Mouse (Mus musculus) thymus, postnatal 25 days (tissue): ENCODE data around the gene Nr1h2.

ENCODE experiments used
- DNase-seq: peaks from one replicate; pipeline ENCODE4 v3.0.0; 2022

The Nr1h2 gene

GRCm38 (mm10) chr7:44525126-44525832, 28.5 kb downstream of the Nr1h2 start:
- no peak for DNase-seq

DNA sequence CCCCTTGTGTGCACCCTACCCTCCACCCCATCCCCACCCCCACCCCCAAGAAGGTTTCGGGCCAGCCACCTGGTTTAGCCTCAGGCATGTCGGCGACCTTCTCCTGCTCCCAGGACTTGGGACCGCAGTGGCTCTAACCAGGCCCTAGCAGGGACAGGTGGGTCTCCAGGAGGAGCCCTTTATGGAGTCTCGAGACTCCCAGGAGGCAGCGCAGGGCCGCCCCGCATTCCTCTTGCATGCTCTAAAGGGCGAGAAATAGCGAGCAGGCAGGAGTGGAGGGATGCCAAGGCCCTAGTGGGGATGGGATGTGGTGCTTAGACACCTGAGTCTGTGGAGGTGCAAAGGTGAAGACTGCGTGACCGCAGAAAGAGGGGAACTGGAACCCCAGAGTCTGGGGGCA, 29.2 kb downstream of the Nr1h2 start, which contains the start of gene Mybpc2:
Mybpc2 (minus strand) TSS at position 155 of the 400 bp plus-strand sequence.
- no peak for DNase-seq

- no peak for DNase-seq
Measured at GRCm38 (mm10) chr7:44523056-44523455, 30.7 kb downstream of the Nr1h2 start.

GRCm38 (mm10) chr7:44521710-44522109, 32.0 kb downstream of the Nr1h2 start:
- DNase-seq = peak; percentile 81

GRCm38 (mm10) chr7:44520990-44521389, 32.8 kb downstream of the Nr1h2 start:
- DNase-seq = no peak

GRCm38 (mm10) chr7:44519240-44519913, 34.4 kb downstream of the Nr1h2 start:
- no peak for DNase-seq

DNA sequence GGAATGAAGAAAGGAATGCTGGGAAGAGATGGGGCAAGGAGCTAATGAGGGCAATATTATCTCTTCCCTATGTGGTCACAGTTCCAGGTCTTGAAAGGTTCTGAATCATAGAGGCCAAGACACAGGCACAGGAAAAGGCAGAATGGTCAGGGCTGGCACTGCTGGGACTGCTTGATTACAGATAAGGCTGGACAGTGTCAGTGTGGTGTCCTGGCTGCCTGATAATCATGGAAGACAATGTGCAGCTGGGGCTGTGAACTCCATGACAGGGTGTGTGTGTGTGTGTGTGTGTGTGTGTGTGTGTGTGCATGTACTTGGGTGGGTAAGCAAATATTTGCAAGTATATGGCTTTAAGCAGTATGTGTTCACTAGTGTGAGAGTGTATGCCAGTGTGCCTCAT, 46.3 kb downstream of the Nr1h2 start:
- no peak for DNase-seq

DNA sequence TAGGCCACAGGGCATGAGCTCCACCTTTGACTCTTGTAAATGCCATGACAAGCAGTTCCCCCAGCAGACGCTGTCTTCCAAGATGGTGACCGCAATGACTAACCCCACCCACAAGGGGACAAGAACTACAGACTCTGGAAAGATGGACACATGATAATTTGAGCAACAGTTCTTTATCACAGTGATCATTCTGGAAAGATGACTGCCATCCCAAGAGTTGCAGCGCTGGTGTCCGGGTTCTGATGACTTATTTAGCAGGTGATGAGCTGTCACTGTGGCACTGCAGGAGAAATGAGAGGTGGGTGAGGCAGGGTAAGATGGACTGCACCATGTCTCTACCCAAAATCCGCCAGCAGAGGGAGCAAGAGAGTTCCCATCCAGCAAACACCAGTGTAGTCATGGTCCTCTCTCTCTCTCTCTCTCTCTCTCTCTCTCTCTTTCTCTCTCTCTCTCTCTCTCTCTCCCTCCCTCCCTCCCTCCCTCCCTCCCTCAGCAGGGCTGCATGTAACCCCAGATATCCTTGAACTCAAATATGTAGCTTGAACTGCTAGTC, 52.1 kb downstream of the Nr1h2 start:
- DNase-seq = peak; percentile 76

- DNase-seq = no peak
Measured at GRCm38 (mm10) chr7:44500046-44500445, 53.7 kb downstream of the Nr1h2 start.
